Mouse (Mus musculus) spleen, adult 2 months (tissue): ENCODE measurements at regions not wholly inside any gene's neighbourhood (a gene's known extent, or its start where the extent isn't known, plus 50 kb on each side); places are given as distances from the start of the nearest gene placed in this dataset.

Experiments used
- CTCF ChIP-seq: fragments of 200-500 bp; IDR thresholded peaks from 2 replicates; pipeline ENCODE4 v1.5.1; 2011; ENCODE audit warnings: mild to moderate bottlenecking, inconsistent platforms; ENCODE audit not compliant: insufficient read depth, insufficient read length, insufficient replicate concordance; ENCODE audit errors: extremely low read depth
- POLR2A ChIP-seq: fragments of 200-500 bp; IDR thresholded peaks from 2 replicates; pipeline ENCODE4 v1.6.1; 2011; ENCODE audit warnings: low read depth, low read length, inconsistent platforms

GRCm38 (mm10) chr2:169410080-169410479 lies 177.5 kb downstream of the Gm11011 start:
- no peak for TF ChIP-seq CTCF
- TF ChIP-seq POLR2A, result no peak
